Mouse (Mus musculus): ENCODE results near the gene Nacad. TPM values are rescaled to one million over a fixed set of nuclear protein-coding genes. Genes with fewer than 3 reads are reported as not detected.

Gene Nacad
- polyA plus RNA-seq, 1 experiment from 2014 or later = 20.0 TPM

DNA sequence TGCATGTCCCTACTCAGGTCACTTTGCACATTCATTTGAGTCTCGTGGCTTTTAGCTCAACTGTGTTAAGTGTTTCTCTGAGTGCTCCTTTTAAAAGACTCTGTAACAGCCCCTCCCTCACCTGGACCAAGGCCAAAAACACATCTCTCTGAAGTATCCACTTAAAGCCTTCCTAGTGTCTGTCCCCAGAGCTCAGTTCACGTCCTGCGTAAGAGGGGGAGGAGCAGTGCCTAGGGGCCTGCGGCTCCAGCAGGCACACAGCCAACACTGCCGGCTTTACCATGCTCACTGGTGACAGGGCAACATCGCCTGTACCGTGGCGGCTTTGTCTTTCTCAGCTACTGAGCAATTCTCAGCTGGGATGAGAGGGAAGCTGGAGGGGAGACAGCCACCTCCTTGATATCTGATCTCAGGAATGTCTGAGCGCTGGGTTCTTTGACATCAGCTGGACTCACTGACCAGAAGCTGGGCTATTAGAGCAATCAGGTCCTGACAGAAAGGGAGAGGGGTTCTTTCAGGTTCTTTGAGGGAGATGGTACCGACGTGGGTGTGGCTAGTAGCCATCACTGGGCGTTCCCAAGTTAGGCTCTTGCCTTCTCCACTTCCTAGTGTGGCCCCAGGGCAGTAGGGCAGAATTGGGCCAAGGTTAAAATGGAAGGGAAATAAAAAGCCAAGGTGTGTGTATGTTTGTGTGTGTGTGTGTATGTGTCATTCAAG, 1.8 kb downstream of the Nacad start:
- H3K27me3 ChIP-seq = no peaks in the 10 kb centered on the region
- no peak for TF ChIP-seq CTCF (IDR thresholded peaks at IDR 0.05)
- no peak for DNase-seq (ENCODE audit: low read depth, low spot score)
- no peak for ATAC-seq
- in situ Hi-C loops (cut with MboI; ENCODE audit: low pct_unique_long_range_greater_than_20kb) = no loop called here
- ChIA-PET POLR2A (interaction anchor here (1.5 kb wide), 1 partner anchor 11 kb away, joined by 6 read pairs; no protein-coding TSS in a partner anchor), CTCF (interaction anchor here (1.0 to 1.1 kb wide), 2 partner anchors 17 to 139 kb away, joined by 3 read pairs; no protein-coding TSS in a partner anchor)

DNA sequence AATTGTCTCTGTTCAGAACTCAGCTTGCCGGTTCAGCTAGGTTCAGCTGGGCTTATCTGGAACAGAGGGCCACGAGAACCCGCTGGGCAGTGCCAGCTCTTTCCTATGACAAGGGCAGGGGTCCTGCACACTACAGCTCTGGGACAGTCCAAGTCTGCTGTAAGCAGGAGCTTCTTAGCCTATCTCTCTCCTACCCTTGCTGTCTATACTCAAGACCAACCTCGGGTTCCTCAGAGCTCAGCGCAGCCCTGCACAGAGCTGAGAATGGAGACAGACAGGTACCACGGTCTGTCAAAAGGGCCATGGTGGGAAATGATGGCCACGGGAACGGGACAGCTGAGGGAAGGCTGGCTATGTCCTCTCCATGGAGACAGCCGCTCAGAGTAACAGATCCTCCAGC, 2.6 kb downstream of the Nacad start:
- ChIA-PET CTCF (no interaction called here), POLR2A (interaction anchor here (1.5 kb wide), 1 partner anchor 12 kb away, joined by 6 read pairs; no protein-coding TSS in a partner anchor)
- TF ChIP-seq CTCF (IDR thresholded peaks at IDR 0.05) = no peak
- ATAC-seq (no peak), DNase-seq (ENCODE audit: low read depth, low spot score) (no peak)
- H3K27me3 ChIP-seq = no peaks in the 10 kb centered on the region
- in situ Hi-C loops (cut with MboI; ENCODE audit: low pct_unique_long_range_greater_than_20kb) = no loop called here

DNA sequence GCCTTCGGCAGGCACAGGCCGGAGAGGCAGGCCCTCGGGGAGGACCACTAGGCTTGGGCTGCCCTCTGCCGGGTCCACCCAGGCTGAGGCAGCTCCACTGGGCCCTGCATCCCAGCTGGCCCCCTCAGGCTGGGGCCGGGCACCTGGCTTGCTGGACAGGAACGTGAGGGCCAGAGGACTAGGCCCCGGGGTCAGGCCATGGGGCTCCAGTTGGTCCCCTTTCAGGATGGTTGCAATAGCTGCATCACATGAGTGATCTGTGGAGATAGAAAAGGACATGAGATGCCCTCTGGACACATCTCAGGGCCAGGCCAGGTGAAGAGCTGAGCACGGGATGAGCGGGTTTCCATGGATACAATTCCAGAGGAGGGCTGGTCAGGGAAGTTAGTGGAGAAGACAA, 3.2 kb downstream of the Nacad start:
- no peak for TF ChIP-seq CTCF (IDR thresholded peaks at IDR 0.05)
- CTCF ChIA-PET = no interaction called here
- POLR2A ChIA-PET = interaction anchor here (1.5 kb wide), 1 partner anchor 13 kb away, joined by 6 read pairs; no protein-coding TSS in a partner anchor
- ATAC-seq = no peak
- no peak for DNase-seq (ENCODE audit: low read depth, low spot score)
- in situ Hi-C loops (cut with MboI; ENCODE audit: low pct_unique_long_range_greater_than_20kb) = no loop called here
- H3K27me3 ChIP-seq = no peaks in the 10 kb centered on the region

DNA sequence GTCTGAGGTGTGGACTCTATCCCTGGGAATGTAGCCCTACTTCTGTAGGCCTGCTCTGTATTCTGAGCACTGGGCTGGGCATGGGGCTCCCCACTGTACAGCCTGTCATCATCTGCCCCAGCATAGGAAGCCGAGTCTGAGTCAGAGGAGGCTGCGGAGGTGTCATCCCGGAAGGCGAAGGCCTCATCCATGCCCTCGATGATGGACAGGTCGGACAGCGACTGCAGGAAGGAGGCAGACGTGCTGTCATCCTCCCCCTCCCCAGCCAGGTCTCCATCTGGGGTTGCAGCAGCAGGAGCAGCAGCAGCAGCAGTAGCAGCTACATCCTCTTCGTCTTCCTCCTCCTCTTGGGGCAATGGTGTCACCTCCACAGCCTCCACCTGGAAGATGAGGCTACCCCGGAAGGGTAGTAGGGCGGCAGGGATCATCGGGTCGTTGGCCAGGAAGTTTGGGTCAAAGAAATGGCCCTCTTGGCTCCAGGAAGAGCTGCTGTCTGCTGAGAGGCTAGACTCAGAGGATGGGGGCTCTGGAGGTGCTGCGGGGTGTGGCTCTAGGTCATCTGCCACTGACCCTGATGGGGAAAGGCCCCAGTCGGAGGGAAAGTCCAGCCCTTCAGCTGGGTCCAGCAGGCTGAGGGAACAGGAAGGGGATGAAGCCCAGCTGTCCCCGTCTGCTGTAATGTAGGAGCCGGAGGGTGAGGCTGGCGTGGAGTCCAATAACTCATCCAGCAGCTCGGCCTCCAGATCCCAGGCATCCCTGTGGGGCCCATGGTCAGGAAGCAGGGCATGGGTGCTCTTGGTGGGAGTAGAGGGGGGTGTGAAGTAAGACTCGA, 4.0 kb downstream of the Nacad start:
- TF ChIP-seq CTCF (IDR thresholded peaks at IDR 0.05) = no peak

DNA sequence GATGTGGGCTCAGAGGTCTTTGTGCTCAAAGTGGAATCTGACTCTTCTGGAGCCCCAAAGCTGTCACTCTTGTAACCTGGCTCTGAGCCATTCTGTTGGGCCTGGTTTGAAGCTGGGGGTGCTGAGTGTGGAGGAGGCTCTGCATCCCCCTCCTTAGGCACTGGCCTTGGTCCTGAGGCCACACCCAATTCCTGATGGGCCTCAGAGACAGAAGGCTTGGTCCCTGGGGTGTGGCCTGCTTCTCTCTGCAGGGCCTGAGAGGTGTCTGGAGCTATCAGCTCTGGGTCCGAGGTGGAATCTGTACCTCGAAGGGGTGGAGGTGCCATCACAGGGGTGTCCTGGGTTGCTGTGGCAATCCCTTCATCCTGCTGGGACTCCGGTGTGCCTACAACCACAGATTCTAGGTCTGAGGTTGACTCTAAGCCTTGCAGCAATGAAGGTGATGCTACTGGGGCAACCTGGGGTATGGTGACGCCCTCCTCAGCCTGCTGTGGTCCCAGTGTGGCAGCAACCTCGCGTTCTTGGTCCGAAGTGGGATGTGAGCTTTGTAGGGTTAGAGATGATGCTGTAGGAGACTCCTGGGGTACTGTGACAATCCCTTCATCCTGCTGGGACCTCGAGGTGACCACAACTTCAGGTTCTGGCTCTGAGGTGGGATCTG, 5.4 kb downstream of the Nacad start:
- in situ Hi-C loops (cut with MboI; ENCODE audit: low pct_unique_long_range_greater_than_20kb) = no loop called here

More for the DNA sequence above, 4.0 kb downstream of the Nacad start:
- ATAC-seq (no peak), DNase-seq (ENCODE audit: low read depth, low spot score) (no peak)
- no peaks in the 10 kb centered on the region for H3K27me3 ChIP-seq
- ChIA-PET CTCF (no interaction called here), POLR2A (interaction anchor here (1.2 to 1.5 kb wide), 2 partner anchors 13 to 45 kb away, joined by 3 to 6 read pairs; no protein-coding TSS in a partner anchor)
- in situ Hi-C loops (cut with MboI; ENCODE audit: low pct_unique_long_range_greater_than_20kb) = no loop called here

DNA sequence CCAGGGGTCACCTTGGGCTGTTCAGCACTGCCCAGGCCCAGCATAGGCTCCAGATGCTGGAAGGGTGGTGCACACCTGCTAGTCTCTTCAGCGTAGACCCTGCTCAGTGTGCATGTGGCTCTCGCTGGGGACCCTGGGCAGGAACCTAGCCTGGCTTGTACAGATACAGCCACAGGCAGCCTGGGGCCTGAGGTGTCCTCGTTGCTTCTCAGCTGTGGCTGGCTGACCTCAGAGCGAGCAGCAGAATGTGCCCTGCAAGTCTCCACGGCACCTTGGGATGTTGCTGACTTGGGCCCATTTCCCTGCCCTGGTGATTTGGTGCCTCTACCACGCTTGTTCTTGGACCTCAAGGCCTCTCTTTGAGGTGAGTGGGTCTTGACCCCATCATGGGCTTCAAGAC, 6.0 kb downstream of the Nacad start:
- H3K27me3 ChIP-seq = no peaks in the 10 kb centered on the region
- in situ Hi-C loops (cut with MboI; ENCODE audit: low pct_unique_long_range_greater_than_20kb) = no loop called here
- no peak for TF ChIP-seq CTCF (IDR thresholded peaks at IDR 0.05)
- no peak for DNase-seq (ENCODE audit: low read depth, low spot score)
- no peak for ATAC-seq
- POLR2A ChIA-PET = no interaction called here
- CTCF ChIA-PET = interaction anchor here (1.6 kb wide), 1 partner anchor 12 kb away, joined by 4 read pairs; no protein-coding TSS in a partner anchor

More for the DNA sequence above, 5.4 kb downstream of the Nacad start:
- no peak for ATAC-seq
- CTCF ChIA-PET = interaction anchor here (1.6 kb wide), 1 partner anchor 12 kb away, joined by 4 read pairs; no protein-coding TSS in a partner anchor
- POLR2A ChIA-PET = interaction anchor here (1.2 kb wide), 1 partner anchor 43 kb away, joined by 3 read pairs; no protein-coding TSS in a partner anchor
- TF ChIP-seq CTCF (IDR thresholded peaks at IDR 0.05) = no peak
- no peaks in the 10 kb centered on the region for H3K27me3 ChIP-seq
- DNase-seq (ENCODE audit: low read depth, low spot score) = no peak

DNA sequence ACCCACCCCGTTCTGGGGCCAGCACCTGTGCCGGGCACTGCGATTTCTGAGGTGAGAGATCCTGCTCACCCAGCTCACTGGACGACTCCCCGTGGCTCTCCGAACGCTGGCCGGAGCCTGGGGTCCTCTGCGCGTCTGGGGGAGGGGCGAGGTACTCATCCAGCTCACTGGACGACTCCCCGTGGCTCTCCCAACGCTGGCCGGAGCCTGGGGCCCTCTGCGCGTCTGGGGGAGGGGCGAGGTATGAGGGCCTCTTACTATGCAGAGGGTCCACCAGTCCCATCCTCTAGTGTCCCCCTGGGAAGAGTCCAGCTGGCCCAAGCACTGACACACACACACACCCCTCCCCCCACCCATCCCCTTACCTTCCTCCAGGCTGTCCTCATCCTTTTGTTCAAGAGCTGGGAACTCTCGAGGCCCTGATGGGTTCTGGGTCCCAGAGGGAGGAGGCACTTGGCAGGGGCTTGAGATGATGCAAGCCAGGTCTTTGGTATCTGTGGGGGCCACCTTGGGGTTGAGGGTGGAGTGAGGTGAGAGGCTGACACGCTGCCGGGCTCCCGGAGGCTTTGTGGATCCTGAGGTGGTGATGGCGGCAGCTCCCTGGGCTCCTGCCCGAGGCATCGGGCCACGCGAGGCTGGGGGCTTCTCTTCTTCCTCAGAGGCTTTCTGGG, 6.7 kb downstream of the Nacad start:
- DNase-seq (ENCODE audit: low read depth, low spot score) (no peak), ATAC-seq (no peak)
- POLR2A ChIA-PET = interaction anchor here (0.7 kb wide), 1 partner anchor 15 kb away, joined by 3 read pairs; no protein-coding TSS in a partner anchor
- CTCF ChIA-PET = interaction anchor here (1.6 kb wide), 1 partner anchor 11 kb away, joined by 4 read pairs; no protein-coding TSS in a partner anchor
- H3K27me3 ChIP-seq = no peaks in the 10 kb centered on the region
- TF ChIP-seq CTCF (IDR thresholded peaks at IDR 0.05) = no peak
- in situ Hi-C loops (cut with MboI; ENCODE audit: low pct_unique_long_range_greater_than_20kb) = no loop called here

DNA sequence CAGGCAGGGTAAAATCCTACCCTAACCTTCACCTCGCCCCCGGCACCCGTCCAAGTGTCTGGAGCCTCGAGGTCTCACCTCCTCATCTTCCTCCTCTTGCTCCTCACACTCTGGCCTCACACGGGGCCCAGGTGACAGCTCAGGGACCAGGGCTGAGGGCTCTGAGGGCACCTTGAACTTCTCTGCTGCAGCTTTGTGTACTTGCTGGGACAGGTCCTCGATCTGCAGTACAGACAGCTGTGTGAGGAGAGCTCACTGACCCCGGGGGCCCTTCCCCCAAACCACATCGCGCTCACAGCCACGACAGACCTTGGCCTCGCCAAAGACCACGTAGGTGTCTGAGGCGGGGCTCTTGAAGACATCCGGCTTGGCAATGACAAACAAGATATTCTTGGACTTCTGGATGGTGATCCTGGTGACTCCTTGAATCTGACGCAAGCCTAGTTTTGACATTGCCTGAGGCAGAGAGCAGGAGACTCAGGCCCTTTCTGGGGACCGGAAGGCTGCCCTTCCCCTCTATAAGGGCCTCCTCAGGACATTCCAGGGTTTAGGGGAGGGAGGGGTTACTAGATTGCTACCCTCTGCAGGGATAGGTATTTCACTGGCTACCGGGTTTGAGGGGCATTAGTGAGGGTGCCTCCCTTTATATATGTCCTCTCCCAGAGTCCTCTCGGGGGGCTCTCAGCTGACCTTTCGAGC, 7.5 kb downstream of the Nacad start:
- TF ChIP-seq CTCF (IDR thresholded peaks at IDR 0.05) = no peak
- POLR2A ChIA-PET = interaction anchor here (0.7 to 0.8 kb wide), 2 partner anchors 16 to 187 kb away, joined by 3 read pairs; no protein-coding TSS in a partner anchor
- ATAC-seq (no peak), DNase-seq (ENCODE audit: low read depth, low spot score) (no peak)
- H3K27me3 ChIP-seq = no peaks in the 10 kb centered on the region
- CTCF ChIA-PET = interaction anchor here (0.9 kb wide), 1 partner anchor 52 kb away, joined by 3 read pairs; no protein-coding TSS in a partner anchor
- in situ Hi-C loops (cut with MboI; ENCODE audit: low pct_unique_long_range_greater_than_20kb) = no loop called here

DNA sequence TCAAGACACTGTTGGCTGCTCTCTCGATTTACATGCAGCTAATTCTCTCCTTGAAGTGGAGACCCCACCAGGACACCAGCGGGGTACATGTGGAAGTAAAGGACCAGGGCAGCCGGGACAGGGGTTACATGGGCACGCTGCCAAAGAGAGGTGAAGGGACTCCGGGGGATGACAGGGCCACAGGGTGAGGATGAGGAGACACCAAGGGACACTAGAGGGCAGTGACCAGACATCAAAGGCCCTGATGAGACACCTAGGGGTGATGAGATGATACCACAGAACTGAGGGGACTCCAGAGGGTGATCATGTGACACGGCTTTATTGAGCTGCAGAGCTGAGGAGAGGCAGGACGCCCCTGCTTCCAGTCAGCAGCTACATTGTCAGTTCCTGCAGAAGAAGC, 8.3 kb downstream of the Nacad start:
- DNase-seq (ENCODE audit: low read depth, low spot score) (no peak), ATAC-seq (no peak)
- ChIA-PET POLR2A (interaction anchor here (0.8 kb wide), 1 partner anchor 186 kb away, joined by 3 read pairs; no protein-coding TSS in a partner anchor), CTCF (no interaction called here)
- no peaks in the 10 kb centered on the region for H3K27me3 ChIP-seq
- no peak for TF ChIP-seq CTCF (IDR thresholded peaks at IDR 0.05)
- in situ Hi-C loops (cut with MboI; ENCODE audit: low pct_unique_long_range_greater_than_20kb) = no loop called here
